Mouse (Mus musculus): Measurements from ENCODE around the gene Tvp23b.

- no peak for TF ChIP-seq EP300 (IDR thresholded peaks at IDR 0.05; ENCODE audit: low read depth in 1 of 2, low read length in 2 of 2)
- no peak for TF ChIP-seq POLR2A (IDR thresholded peaks at IDR 0.05; ENCODE audit: control insufficient read depth in 1 of 2, insufficient read depth in 1 of 2, low read depth in 1 of 2, low read length in 2 of 2, poor library complexity in 1 of 2)
- TF ChIP-seq RAD21 (IDR thresholded peaks at IDR 0.05; ENCODE audit: low read depth, low read length) = no peak
- TF ChIP-seq ELF1 (IDR thresholded peaks at IDR 0.05; ENCODE audit: low read depth, low read length) = no peak
These were observed 12.5 kb downstream of the Tvp23b start for GRCm38 (mm10) chr11:62891763-62892162.

All from MEL (cell line).